In the genomic region with DNA sequence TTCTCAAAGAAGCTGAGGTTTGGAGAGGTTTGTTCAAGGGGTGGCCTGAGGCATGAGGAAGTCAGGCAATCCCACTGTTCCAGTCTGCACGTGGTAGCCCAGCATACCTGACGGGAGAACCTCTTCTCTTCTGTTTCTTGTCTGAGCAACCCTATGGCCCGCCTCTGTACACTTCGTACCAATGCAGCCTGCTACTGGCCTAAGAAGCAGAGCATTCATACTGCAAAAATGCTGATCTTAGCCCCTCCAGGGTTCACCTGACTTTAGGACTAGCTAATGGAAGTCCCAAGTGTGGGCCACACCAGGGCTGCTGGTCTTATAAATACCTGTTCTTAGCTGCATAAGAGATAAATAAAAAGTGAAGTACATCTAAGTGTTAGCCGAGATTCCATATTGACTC, we compare ENCODE assay signal across 29 mouse cellular contexts. TPM values are rescaled to one million over a fixed set of nuclear protein-coding genes. Genes with fewer than 3 reads are reported as not detected.
"Had no signal": no experiment of that assay in that cellular context is flagged by ENCODE, and none has a peak within 500 bp of the region (broad histone marks: within the 10 kb centered on the region; RNA-seq: fewer than 3 reads in every experiment).

No protein-coding gene starts in this region.

- H3K4me3 ChIP-seq: forebrain, embryonic 15.5 days; heart, adult 2 months; heart, embryonic 13.5 days; heart, embryonic 15.5 days; hindbrain, embryonic 13.5 days; hindbrain, embryonic 15.5 days; limb, embryonic 13.5 days; limb, embryonic 15.5 days; liver, embryonic 12.5 days had no signal

- ATAC-seq: forebrain, embryonic 15.5 days; forebrain, postnatal 0 days; hindbrain, postnatal 0 days; intestine, embryonic 16.5 days; liver, embryonic 12.5 days had no signal

- H3K9me3 ChIP-seq: forebrain, embryonic 15.5 days; heart, embryonic 13.5 days; heart, embryonic 15.5 days; hindbrain, embryonic 13.5 days; hindbrain, embryonic 15.5 days; limb, embryonic 13.5 days; limb, embryonic 15.5 days; liver, embryonic 12.5 days had no signal

- H3K4me2 ChIP-seq: forebrain, embryonic 15.5 days; heart, embryonic 11.5 days; heart, embryonic 13.5 days; heart, embryonic 15.5 days; hindbrain, embryonic 13.5 days; hindbrain, embryonic 15.5 days; limb, embryonic 13.5 days; limb, embryonic 15.5 days; liver, embryonic 12.5 days had no signal

- H3K4me1 ChIP-seq: forebrain, embryonic 15.5 days; heart, embryonic 13.5 days; heart, embryonic 15.5 days; hindbrain, embryonic 13.5 days; hindbrain, embryonic 15.5 days; limb, embryonic 13.5 days; limb, embryonic 15.5 days; liver, embryonic 12.5 days had no signal

- H3K27me3 ChIP-seq: forebrain, embryonic 15.5 days; heart, embryonic 13.5 days; heart, embryonic 15.5 days; hindbrain, embryonic 13.5 days; hindbrain, embryonic 15.5 days; limb, embryonic 13.5 days; limb, embryonic 15.5 days; liver, embryonic 12.5 days had no signal

- H3K9ac ChIP-seq: forebrain, embryonic 15.5 days; forebrain, postnatal 0 days; heart, embryonic 13.5 days; heart, embryonic 15.5 days; hindbrain, embryonic 13.5 days; hindbrain, embryonic 15.5 days; limb, embryonic 13.5 days; limb, embryonic 15.5 days; liver, embryonic 12.5 days; liver, embryonic 14.5 days had no signal

- H3K27ac ChIP-seq: forebrain, embryonic 15.5 days; heart, adult 2 months; heart, embryonic 13.5 days; heart, embryonic 15.5 days; hindbrain, embryonic 13.5 days; hindbrain, embryonic 15.5 days; hindbrain, postnatal 0 days; kidney, postnatal 0 days; limb, embryonic 13.5 days; limb, embryonic 15.5 days; liver, embryonic 12.5 days; liver, embryonic 14.5 days had no signal

- DNase-seq: forebrain, postnatal 0 days; gastrocnemius, postnatal 14 days; gastrocnemius, postnatal 36 days; heart, adult 11 months; heart, adult 2 months; heart, postnatal 14 days; heart, postnatal 36 days; layer of hippocampus, adult 9-11 months; layer of hippocampus, postnatal 36 days; left cerebral cortex, postnatal 4 days had no signal

RNA-seq across cellular contexts. Expression of gene Cdcp2, which starts 38.3 kb away (rescaled TPM):
- polyA plus RNA-seq: forebrain, embryonic 15.5 days; forebrain, postnatal 0 days; heart, adult 2 months; heart, embryonic 11.5 days; heart, embryonic 13.5 days; heart, embryonic 15.5 days; heart, postnatal 0 days; intestine, embryonic 14.5 days; intestine, embryonic 16.5 days; large intestine, adult 2 months; limb, embryonic 11.5 days; limb, embryonic 15.5 days; liver, adult 2 months; liver, embryonic 12.5 days; liver, embryonic 14.5 days; liver, embryonic 16.5 days had no signal
